Mouse (Mus musculus) heart, postnatal 0 days (tissue): ENCODE measurements around the gene AL607142.1. TPM values are rescaled to one million over a fixed set of nuclear protein-coding genes. Genes with fewer than 3 reads are reported as not detected.

Source experiments
- ATAC-seq: fragments of 200-750 bp; cut with Nextera tagmentation; 2 replicates; pipeline ENCODE4 v1.8.0; 2017; ENCODE audit warnings: low read depth, moderate number of reproducible peaks, moderate library complexity; ENCODE audit not compliant: insufficient read depth
- DNase-seq: peaks from one replicate; pipeline ENCODE4 v3.0.0-alpha.2; 2016; ENCODE audit warnings: low spot score
- H3K27ac ChIP-seq: fragments of 300-500 bp; sonication (generic); 2 replicates; pipeline ENCODE4 v1.5.1; 2014; ENCODE audit warnings: low read depth, mild to moderate bottlenecking
- H3K27me3 ChIP-seq: fragments of 300-500 bp; sonication (generic); 2 replicates; pipeline ENCODE4 v1.6.1; 2014; ENCODE audit warnings: low read length, mixed read lengths; ENCODE audit not compliant: control insufficient read depth, insufficient read depth
- H3K36me3 ChIP-seq: fragments of 300-500 bp; sonication (generic); replicated peaks from 2 replicates; pipeline ENCODE4 v1.6.1; 2014; ENCODE audit warnings: low read length, mixed read lengths; ENCODE audit not compliant: control insufficient read depth, insufficient read depth
- H3K4me1 ChIP-seq: fragments of 300-500 bp; sonication (generic); 2 replicates; pipeline ENCODE4 v1.6.1; 2014; ENCODE audit warnings: antibody characterized with exemption; ENCODE audit not compliant: control insufficient read depth, insufficient read depth
- H3K4me2 ChIP-seq: fragments of 300-500 bp; sonication (generic); 2 replicates; pipeline ENCODE4 v1.6.1; 2014; ENCODE audit warnings: low read depth, mild to moderate bottlenecking, low read length, moderate library complexity
- H3K4me3 ChIP-seq: fragments of 300-500 bp; sonication (generic); 2 replicates; pipeline ENCODE4 v1.5.1; 2014; ENCODE audit warnings: low read depth, low read length
- H3K9ac ChIP-seq: fragments of 300-500 bp; sonication (generic); replicated peaks from 2 replicates; pipeline ENCODE4 v1.6.1; 2014; ENCODE audit warnings: low read depth, low read length, mixed read lengths
- H3K9me3 ChIP-seq: fragments of 300-500 bp; sonication (generic); replicated peaks from 2 replicates; pipeline ENCODE4 v1.6.1; 2016; ENCODE audit warnings: low read length; ENCODE audit not compliant: control insufficient read depth
- CTCF ChIP-seq: IDR thresholded peaks from 2 replicates; pipeline ENCODE4 v1.5.1; 2016; ENCODE audit warnings: antibody characterized with exemption, control low read depth, low read depth
- EP300 ChIP-seq: IDR thresholded peaks from 2 replicates; pipeline ENCODE4 v1.6.1; 2016; ENCODE audit warnings: antibody characterized with exemption, low read depth
- WGBS: fragments of 180-500 bp; shearing (Covaris S2); extraction: QIAGEN DNeasy Blood & Tissue Kit; methylation state at CpG from one replicate; pipeline ENCODE4 v1.1.7; 2014; 5-methylcytosine and 5-hydroxymethylcytosine counted together
- polyA plus RNA-seq: library from polyadenylated mRNA; unstranded; fragments of >200 nt; fragmentation: Nextera tagmentation; extraction: Ambion mirVana; gene quantifications from 2 replicates; pipeline ENCODE4 v1.2.1, GENCODE M21; 2015
- total RNA-seq: library from RNA; depleted of rRNA; stranded (reverse); fragments of >200 nt; gene quantifications from 2 replicates; pipeline ENCODE4 v1.2.3, GENCODE M21; 2014; ENCODE audit warnings: low replicate concordance

Gene AL607142.1
- total and polyA plus RNA-seq, 2 experiments from 2014 or later: not detected

- ATAC-seq (no peak), DNase-seq (no peak)
- 0 out of 2 replicates have a peak, but pooled peaks cover 11% of the 10 kb centered on the region for H3K27me3 ChIP-seq
- no peaks in the 10 kb centered on the region for H3K36me3 ChIP-seq
- peaks cover 15% of the 10 kb centered on the region for H3K4me1 ChIP-seq
- H3K4me3 ChIP-seq: no peak overlapping the region
- TF ChIP-seq CTCF: no peak
- TF ChIP-seq EP300: no peak
- no peak overlapping the region for H3K27ac ChIP-seq
- H3K9me3 ChIP-seq: no peaks in the 10 kb centered on the region
- H3K4me2 ChIP-seq: no peak overlapping the region
- no peak overlapping the region for H3K9ac ChIP-seq
- WGBS: 86% methylated on average over 1 of the region's 1 CpGs
These were observed 37.1 kb upstream of the AL607142.1 start for GRCm38 (mm10) chr4:120027671-120028070.

- Histone ChIP-seq H3K9me3 (no peaks in the 10 kb centered on the region), H3K4me1 (0 out of 2 replicates have a peak, but pooled peaks cover 6% of the 10 kb centered on the region), H3K27ac (no peak overlapping the region), H3K27me3 (peaks cover 27% of the 10 kb centered on the region), H3K4me2 (no peak overlapping the region), H3K36me3 (no peaks in the 10 kb centered on the region), H3K9ac (no peak overlapping the region), H3K4me3 (no peak overlapping the region)
- WGBS: 74% methylated on average over 1 of the region's 1 CpGs
- ATAC-seq (no peak), DNase-seq (no peak)
- no peak for TF ChIP-seq CTCF
- TF ChIP-seq EP300: no peak
These were observed 34.9 kb upstream of the AL607142.1 start for GRCm38 (mm10) chr4:120029937-120030336.

DNA sequence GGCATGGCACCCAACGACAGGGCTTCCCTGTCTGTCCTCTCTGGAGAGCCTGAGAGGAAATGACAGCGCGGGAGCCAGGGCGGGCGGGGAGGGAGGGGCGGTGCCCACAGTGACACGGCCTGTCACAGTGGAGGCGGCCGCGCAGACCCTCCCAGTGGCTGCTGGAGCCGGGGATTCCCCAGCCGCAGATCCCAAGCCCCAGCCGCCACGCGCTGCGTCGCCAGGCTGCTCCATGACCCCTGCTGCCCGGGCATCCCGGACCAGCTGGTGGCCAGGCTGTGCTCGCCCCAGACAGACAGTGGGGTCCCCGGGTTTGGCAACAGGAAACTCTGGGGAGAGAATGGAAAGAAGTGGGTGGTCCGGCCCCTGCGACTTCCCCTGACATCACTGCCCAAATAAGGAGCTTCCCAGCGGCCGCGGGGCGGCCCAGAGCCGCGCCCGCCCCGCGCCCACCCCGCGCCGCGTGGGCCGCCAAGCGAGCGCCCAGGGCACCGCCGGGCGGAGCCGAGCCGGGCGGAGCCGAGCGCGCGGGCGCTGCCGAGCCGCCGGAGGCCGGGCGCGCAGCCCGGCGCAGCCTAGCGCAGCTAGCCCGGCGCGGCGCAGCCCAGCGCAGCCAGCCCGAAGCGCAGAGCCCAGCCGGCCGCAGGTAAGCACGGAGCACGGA, 32.3 kb upstream of the AL607142.1 start:
- no peaks in the 10 kb centered on the region for H3K9me3 ChIP-seq
- H3K4me1 ChIP-seq: 0 out of 2 replicates have a peak, but pooled peaks cover 6% of the 10 kb centered on the region
- H3K27me3 ChIP-seq: peaks cover 36% of the 10 kb centered on the region
- H3K27ac ChIP-seq: peak overlapping the region; percentile 1; the same call in 1 of the 2 replicates
- peak; percentile 84 for ATAC-seq
- 1% methylated on average over 43 of the region's 70 CpGs for WGBS
- H3K4me2 ChIP-seq: peak overlapping the region; percentile 82
- TF ChIP-seq EP300 (no peak), CTCF (no peak)
- DNase-seq: peak; percentile 55
- H3K36me3 ChIP-seq: no peaks in the 10 kb centered on the region
- peak overlapping the region; percentile 49 for H3K4me3 ChIP-seq
- no peak overlapping the region; the same call in 1 of the 2 replicates for H3K9ac ChIP-seq

- peak overlapping the region; percentile 49 for H3K4me3 ChIP-seq
- H3K4me2 ChIP-seq: peak overlapping the region; percentile 82
- DNase-seq (no peak), ATAC-seq (no peak)
- H3K9me3 ChIP-seq: no peaks in the 10 kb centered on the region
- H3K27ac ChIP-seq: no peak overlapping the region
- TF ChIP-seq EP300: no peak
- WGBS: under 1% methylated on average over 37 of the region's 38 CpGs
- 0 out of 2 replicates have a peak, but pooled peaks cover 6% of the 10 kb centered on the region for H3K4me1 ChIP-seq
- H3K36me3 ChIP-seq: no peaks in the 10 kb centered on the region
- peaks cover 39% of the 10 kb centered on the region for H3K27me3 ChIP-seq
- H3K9ac ChIP-seq: no peak overlapping the region; the same call in 1 of the 2 replicates
These were observed 31.8 kb upstream of the AL607142.1 start for GRCm38 (mm10) chr4:120032984-120033355.

DNA sequence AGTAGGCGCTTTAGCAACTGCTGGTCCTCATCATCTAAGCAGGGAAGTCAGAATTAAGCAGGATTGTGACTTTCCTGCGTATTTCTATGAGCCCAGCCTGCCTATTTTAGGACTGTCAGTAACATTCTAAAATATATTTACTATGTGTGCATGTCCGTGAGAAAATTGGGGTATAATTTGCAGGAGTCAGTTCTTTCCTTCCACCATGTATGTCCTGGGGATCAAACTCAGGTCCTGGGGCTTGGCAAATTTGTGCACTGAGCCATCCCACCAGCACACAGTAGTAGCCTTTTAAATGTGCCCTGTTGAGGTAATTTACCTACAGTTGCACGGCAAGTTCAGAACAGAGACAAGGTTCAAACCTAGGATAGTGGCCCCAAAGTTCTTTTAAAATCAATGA, 28.5 kb upstream of the AL607142.1 start:
- Histone ChIP-seq H3K4me2 (no peak overlapping the region), H3K27ac (no peak overlapping the region), H3K27me3 (peaks cover 31% of the 10 kb centered on the region), H3K4me3 (no peak overlapping the region), H3K9ac (no peak overlapping the region), H3K36me3 (no peaks in the 10 kb centered on the region), H3K4me1 (0 out of 2 replicates have a peak, but pooled peaks cover 6% of the 10 kb centered on the region), H3K9me3 (no peaks in the 10 kb centered on the region)
- WGBS: 81% methylated on average over 4 of the region's 4 CpGs
- no peak for DNase-seq
- TF ChIP-seq EP300 (no peak), CTCF (no peak)
- ATAC-seq: no peak

GRCm38 (mm10) chr4:120037007-120037406, 27.8 kb upstream of the AL607142.1 start:
- Histone ChIP-seq H3K36me3 (no peaks in the 10 kb centered on the region), H3K9me3 (no peaks in the 10 kb centered on the region), H3K4me1 (0 out of 2 replicates have a peak, but pooled peaks cover 5% of the 10 kb centered on the region), H3K9ac (no peak overlapping the region), H3K27ac (no peak overlapping the region), H3K4me3 (no peak overlapping the region), H3K27me3 (peaks cover 29% of the 10 kb centered on the region), H3K4me2 (no peak overlapping the region)
- ATAC-seq (no peak), DNase-seq (no peak)
- WGBS: 49% methylated on average over 7 of the region's 7 CpGs
- no peak for TF ChIP-seq EP300
- TF ChIP-seq CTCF: no peak
